Mouse (Mus musculus) bone marrow, adult 2 months (tissue): ENCODE measurements around the gene Olfr314.

Source experiments
- CTCF ChIP-seq: fragments of 200-500 bp; IDR thresholded peaks from 2 replicates; pipeline ENCODE4 v1.5.1; 2011; ENCODE audit warnings: low read length, control low read depth; ENCODE audit not compliant: control insufficient read depth, insufficient read depth
- POLR2A ChIP-seq: fragments of 200-500 bp; IDR thresholded peaks from 2 replicates; pipeline ENCODE4 v1.6.1; 2011; ENCODE audit warnings: low read depth, mild to moderate bottlenecking, control low read depth, low read length, borderline replicate concordance; ENCODE audit not compliant: control insufficient read depth

- TF ChIP-seq POLR2A (no peak), CTCF (no peak)
These were observed 13.1 kb downstream of the Olfr314 start for GRCm38 (mm10) chr11:58795856-58796255.
